Mouse (Mus musculus) forebrain, embryonic 16.5 days (tissue): ENCODE measurements around the gene Fam173a. TPM values are rescaled to one million over a fixed set of nuclear protein-coding genes. Genes with fewer than 3 reads are reported as not detected.

Source experiments
- ATAC-seq: fragments of 200-750 bp; cut with Nextera tagmentation; 2 replicates; pipeline ENCODE4 v1.8.0; 2017; ENCODE audit warnings: mild to moderate bottlenecking, moderate library complexity
- H3K27ac ChIP-seq: fragments of 300-500 bp; sonication (generic); 2 replicates; pipeline ENCODE4 v1.5.1; 2014; ENCODE audit warnings: low read length, control low read depth
- H3K27me3 ChIP-seq: fragments of 300-500 bp; sonication (generic); replicated peaks from 2 replicates; pipeline ENCODE4 v1.6.1; 2014; ENCODE audit warnings: low read length; ENCODE audit not compliant: control insufficient read depth, insufficient read depth
- H3K36me3 ChIP-seq: fragments of 300-500 bp; sonication (generic); 2 replicates; pipeline ENCODE4 v1.6.1; 2014; ENCODE audit not compliant: control insufficient read depth, insufficient read depth
- H3K4me1 ChIP-seq: fragments of 300-500 bp; sonication (generic); replicated peaks from 2 replicates; pipeline ENCODE4 v1.6.1; 2014; ENCODE audit warnings: low read length; ENCODE audit not compliant: control insufficient read depth, insufficient read depth
- H3K4me2 ChIP-seq: fragments of 300-500 bp; sonication (generic); 2 replicates; pipeline ENCODE4 v1.6.1; 2014; ENCODE audit warnings: mild to moderate bottlenecking, low read length, control low read depth
- H3K4me3 ChIP-seq: fragments of 300-500 bp; sonication (generic); replicated peaks from 2 replicates; pipeline ENCODE4 v1.5.1; 2014; ENCODE audit warnings: mild to moderate bottlenecking, low read length, control low read depth
- H3K9ac ChIP-seq: fragments of 300-500 bp; sonication (generic); replicated peaks from 2 replicates; pipeline ENCODE4 v1.6.1; 2014; ENCODE audit warnings: low read depth, low read length, control low read depth
- H3K9me3 ChIP-seq: fragments of 300-500 bp; sonication (generic); 2 replicates; pipeline ENCODE4 v1.6.1; 2016; ENCODE audit warnings: low read length; ENCODE audit not compliant: control insufficient read depth
- WGBS: fragments of 180-500 bp; shearing (Covaris S2); extraction: QIAGEN DNeasy Blood & Tissue Kit; methylation state at CpG from one replicate; pipeline ENCODE4 v1.1.7; 2014; 5-methylcytosine and 5-hydroxymethylcytosine counted together
- polyA plus RNA-seq: library from polyadenylated mRNA; unstranded; fragments of >200 nt; fragmentation: Nextera tagmentation; extraction: Ambion mirVana; gene quantifications from 2 replicates; pipeline ENCODE4 v1.2.1, GENCODE M21; 2015

Gene Fam173a
- polyA plus RNA-seq, 1 experiment from 2014 or later, result 76.5 TPM

- Histone ChIP-seq H3K36me3 (no peaks in the 10 kb centered on the region), H3K27ac (peak overlapping the region; percentile 95), H3K4me3 (peak overlapping the region; percentile 80), H3K27me3 (no peaks in the 10 kb centered on the region; the same call in 1 of the 2 replicates), H3K4me1 (peaks cover 46% of the 10 kb centered on the region), H3K9ac (peak overlapping the region; percentile 87), H3K4me2 (peak overlapping the region; percentile 73), H3K9me3 (no peaks in the 10 kb centered on the region)
- WGBS, result under 1% methylated on average over 45 of the region's 45 CpGs
- ATAC-seq, result peak; percentile 67
Measured at GRCm38 (mm10) chr17:25791843-25792527, 716 bp downstream of the Fam173a start.

GRCm38 (mm10) chr17:25791320-25791842 lies 1.3 kb downstream of the Fam173a start:
- Histone ChIP-seq H3K36me3 (no peaks in the 10 kb centered on the region), H3K4me2 (peak overlapping the region; percentile 73), H3K9me3 (no peaks in the 10 kb centered on the region), H3K27me3 (no peaks in the 10 kb centered on the region), H3K4me3 (peak overlapping the region; percentile 80), H3K27ac (peak overlapping the region; percentile 95), H3K4me1 (peaks cover 40% of the 10 kb centered on the region), H3K9ac (peak overlapping the region; percentile 87)
- ATAC-seq, result peak; percentile 21; the same call in 1 of the 2 replicates
- WGBS, result 18% methylated on average over 19 of the region's 19 CpGs

DNA sequence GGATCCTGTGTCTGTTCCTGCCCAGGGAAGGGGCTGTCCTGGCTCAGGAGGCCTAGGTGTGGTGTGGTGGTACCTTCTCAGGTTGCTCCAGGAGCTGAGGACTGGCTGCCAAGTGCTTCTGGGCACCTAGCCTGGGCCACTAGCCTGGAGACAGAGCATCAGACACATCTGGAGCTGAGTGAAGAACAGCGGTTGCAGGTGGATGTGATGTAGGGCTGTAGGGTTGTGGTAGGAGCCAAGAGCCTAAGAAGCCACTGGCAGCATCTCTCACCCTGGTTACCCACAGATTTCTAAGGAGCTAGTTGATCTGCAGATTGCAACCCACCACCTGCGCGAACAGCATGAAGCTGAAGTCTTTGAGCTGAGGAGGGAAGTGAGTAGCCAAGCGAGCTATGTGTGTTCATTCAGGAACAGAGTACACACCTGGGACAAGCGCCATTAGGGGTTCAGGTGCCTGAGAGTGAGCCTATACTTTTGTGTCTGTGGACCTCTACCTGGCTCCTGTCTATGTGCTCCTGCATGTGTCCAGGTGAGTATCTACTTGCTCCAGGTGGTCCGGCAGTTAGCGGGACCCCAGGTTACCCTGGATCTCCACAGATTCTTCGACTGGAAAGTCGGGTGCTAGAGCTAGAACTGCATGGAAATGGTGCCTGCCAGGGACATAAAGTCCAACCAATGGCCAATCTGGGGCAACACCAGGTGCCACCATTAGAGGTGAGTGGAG lies 5.8 kb downstream of the Fam173a start:
- WGBS, result 92% methylated on average over 9 of the region's 9 CpGs
- H3K27me3 ChIP-seq, result no peaks in the 10 kb centered on the region
- no peak overlapping the region for H3K9ac ChIP-seq
- no peaks in the 10 kb centered on the region for H3K9me3 ChIP-seq
- H3K4me2 ChIP-seq, result no peak overlapping the region
- no peak overlapping the region for H3K27ac ChIP-seq
- no peak overlapping the region for H3K4me3 ChIP-seq
- ATAC-seq, result no peak
- H3K4me1 ChIP-seq, result peaks cover 32% of the 10 kb centered on the region
- H3K36me3 ChIP-seq, result peaks cover 7% of the 10 kb centered on the region; the same call in 1 of the 2 replicates

- WGBS, result 88% methylated on average over 3 of the region's 3 CpGs
- H3K27ac ChIP-seq, result peak within 1 kb of the TSS; percentile 86
- H3K4me1 ChIP-seq, result peaks cover 28% of the 10 kb centered on the region
- H3K9me3 ChIP-seq, result no peaks in the 10 kb centered on the region
- H3K27me3 ChIP-seq, result no peaks in the 10 kb centered on the region
- peaks cover 10% of the 10 kb centered on the region; the same call in 1 of the 2 replicates for H3K36me3 ChIP-seq
- H3K9ac ChIP-seq, result peak within 1 kb of the TSS; percentile 72
- ATAC-seq, result no peak
- peak within 1 kb of the TSS; percentile 84 for H3K4me2 ChIP-seq
- H3K4me3 ChIP-seq, result peak within 1 kb of the TSS; percentile 75
Measured at GRCm38 (mm10) chr17:25786280-25786679, 6.4 kb downstream of the Fam173a start, which contains the start of gene Ccdc78. Ccdc78 (plus strand) TSS chr17:25786580.

DNA sequence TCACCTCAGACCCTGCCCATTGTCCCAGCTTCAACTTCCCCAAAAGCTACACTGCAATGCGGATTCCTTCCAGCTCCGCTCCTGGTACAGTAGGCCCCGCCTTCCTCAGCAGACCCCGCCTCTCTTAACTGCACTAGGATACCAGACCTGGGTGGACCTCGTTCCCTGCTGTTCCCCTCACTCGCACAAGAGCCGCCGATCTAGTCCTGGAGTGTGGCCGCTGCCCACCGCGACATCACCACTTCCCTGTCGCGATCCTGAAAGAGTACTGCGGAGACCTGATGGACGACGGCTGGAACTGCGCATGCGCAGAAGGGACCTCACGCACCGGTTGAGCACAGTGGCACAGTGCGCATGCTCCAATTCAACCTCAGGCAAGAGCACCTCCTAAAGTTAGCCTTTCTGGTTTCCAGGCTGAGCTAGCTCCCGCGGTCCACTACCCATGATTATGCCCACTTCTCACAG lies 7.4 kb downstream of the Fam173a start, which contains the start of gene Haghl:
Gene Haghl, minus strand, starts transcription at position 393 of the 465 bp plus-strand sequence.
- Histone ChIP-seq H3K4me2 (peak within 1 kb of the TSS; percentile 84), H3K9ac (peak within 1 kb of the TSS; percentile 72), H3K27me3 (no peaks in the 10 kb centered on the region), H3K9me3 (no peaks in the 10 kb centered on the region), H3K4me1 (peaks cover 18% of the 10 kb centered on the region), H3K27ac (peak within 1 kb of the TSS; percentile 86), H3K36me3 (peaks cover 10% of the 10 kb centered on the region; the same call in 1 of the 2 replicates), H3K4me3 (peak within 1 kb of the TSS; percentile 75)
- peak; percentile 86 for ATAC-seq
- under 1% methylated on average over 23 of the region's 23 CpGs for WGBS

- Histone ChIP-seq H3K27me3 (no peaks in the 10 kb centered on the region), H3K4me3 (peak overlapping the region; percentile 75), H3K9ac (peak overlapping the region; percentile 72), H3K36me3 (peaks cover 10% of the 10 kb centered on the region; the same call in 1 of the 2 replicates), H3K9me3 (no peaks in the 10 kb centered on the region), H3K4me1 (peaks cover 18% of the 10 kb centered on the region), H3K27ac (no peak overlapping the region), H3K4me2 (peak overlapping the region; percentile 84)
- ATAC-seq, result no peak
- WGBS, result 76% methylated on average over 15 of the region's 15 CpGs
Measured at GRCm38 (mm10) chr17:25783861-25784574, 8.7 kb downstream of the Fam173a start.

DNA sequence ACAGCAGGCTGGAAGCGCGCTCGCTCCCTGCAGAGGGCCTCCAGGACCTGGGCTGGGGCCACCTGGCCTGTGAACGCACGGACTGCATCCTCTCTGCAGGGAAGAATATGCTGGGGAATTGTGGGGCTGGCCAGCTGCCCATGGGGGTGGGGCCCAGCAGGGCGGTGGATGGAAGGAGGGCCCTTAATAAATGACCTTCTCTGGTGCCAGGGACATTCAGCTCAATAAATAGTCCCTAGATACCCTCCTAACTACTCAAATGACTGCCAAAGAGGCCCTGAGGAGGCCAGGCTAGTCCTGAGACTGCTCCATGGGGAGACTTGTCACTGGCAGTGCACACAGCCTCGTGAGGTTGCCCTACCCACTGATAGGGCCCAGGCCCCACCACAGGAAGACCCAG lies 9.6 kb downstream of the Fam173a start:
- Histone ChIP-seq H3K4me2 (no peak overlapping the region), H3K4me1 (peaks cover 18% of the 10 kb centered on the region), H3K9ac (no peak overlapping the region), H3K27me3 (no peaks in the 10 kb centered on the region), H3K27ac (no peak overlapping the region), H3K4me3 (no peak overlapping the region), H3K36me3 (peaks cover 10% of the 10 kb centered on the region; the same call in 1 of the 2 replicates), H3K9me3 (no peaks in the 10 kb centered on the region)
- no peak for ATAC-seq
- WGBS, result 70% methylated on average over 7 of the region's 7 CpGs

- H3K36me3 ChIP-seq, result peaks cover 10% of the 10 kb centered on the region; the same call in 1 of the 2 replicates
- no peak for ATAC-seq
- H3K9me3 ChIP-seq, result no peaks in the 10 kb centered on the region
- H3K4me2 ChIP-seq, result no peak overlapping the region
- no peak overlapping the region for H3K9ac ChIP-seq
- H3K4me1 ChIP-seq, result peaks cover 18% of the 10 kb centered on the region
- no peaks in the 10 kb centered on the region for H3K27me3 ChIP-seq
- no peak overlapping the region for H3K4me3 ChIP-seq
- 77% methylated on average over 6 of the region's 6 CpGs for WGBS
- H3K27ac ChIP-seq, result no peak overlapping the region
Measured at GRCm38 (mm10) chr17:25781339-25781738, 11.4 kb downstream of the Fam173a start.
